8 mouse cellular contexts compared by ENCODE assay signal in the genomic region with DNA sequence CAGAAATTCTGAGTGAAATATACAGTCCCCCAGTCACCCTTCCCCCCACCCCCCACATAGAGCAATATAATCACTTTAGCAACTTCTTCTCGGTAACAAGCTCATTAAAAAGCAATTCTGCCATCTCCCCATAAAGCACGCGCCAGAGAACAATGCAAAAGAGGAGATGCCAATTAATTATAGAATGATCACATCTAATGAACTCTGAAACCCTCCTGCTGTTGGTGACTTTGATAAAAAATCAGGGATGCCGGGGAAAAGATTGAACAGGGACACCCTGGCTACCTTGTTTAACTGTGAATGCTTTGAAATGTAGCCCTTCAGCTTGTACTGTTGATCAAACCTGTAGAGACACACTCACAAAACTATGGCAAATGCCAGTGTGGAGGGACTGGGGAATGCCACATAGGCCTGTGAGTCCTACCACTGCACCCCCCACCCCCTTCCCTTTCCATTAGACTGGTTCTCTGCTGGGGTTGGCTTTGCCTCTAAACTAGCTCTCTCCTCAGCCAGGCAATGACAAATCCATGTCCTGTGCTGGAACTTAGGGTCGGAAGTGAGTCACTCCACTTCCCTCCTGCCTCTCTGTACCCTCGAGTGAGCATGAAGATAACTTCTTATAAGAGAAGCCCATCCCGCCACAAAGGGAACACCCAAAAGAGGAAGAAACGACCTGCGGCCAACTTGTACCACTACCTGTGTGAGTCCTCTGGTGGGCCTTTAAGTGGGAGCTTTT. TPM values are rescaled to one million over a fixed set of nuclear protein-coding genes. Genes with fewer than 3 reads are reported as not detected.
A peak's percentile ranks its signal among the peaks of the same experiment; 100 is the strongest.
DNase-seq lines count a peak whose midpoint lies in the region; ATAC-seq and TF ChIP-seq lines count a peak whose summit lies in the region.

No protein-coding gene starts in this region.

- no peak for TF ChIP-seq CTCF in small intestine, adult 2 months (IDR thresholded peaks at IDR 0.05; ENCODE audit: extremely low read depth, insufficient read length, insufficient replicate concordance, low read depth, low read length)

- no peak overlapping the region for H3K4me2 ChIP-seq in forebrain, embryonic 16.5 days (ENCODE audit: low read length)

- H3K4me3 ChIP-seq in forebrain, embryonic 16.5 days (replicated peaks; ENCODE audit: low read length), result no peak overlapping the region
- peak overlapping the region; percentile 4; the same call in 1 of the 2 replicates for H3K4me3 ChIP-seq in small intestine, adult 2 months (ENCODE audit: low read depth, low read length)
- H3K4me3 ChIP-seq in embryonic facial prominence, embryonic 10.5 days, result no peak overlapping the region

- TF ChIP-seq POLR2A in small intestine, adult 2 months (IDR thresholded peaks at IDR 0.05; ENCODE audit: low read depth, low read length), result no peak

- H3K27ac ChIP-seq in forebrain, embryonic 16.5 days (ENCODE audit: low read length), result no peak overlapping the region
- no peak overlapping the region for H3K27ac ChIP-seq in small intestine, adult 2 months (ENCODE audit: insufficient read depth, low read depth, low read length)
- H3K27ac ChIP-seq in embryonic facial prominence, embryonic 10.5 days (replicated peaks), result no peak overlapping the region

- H3K36me3 ChIP-seq in forebrain, embryonic 16.5 days (ENCODE audit: control insufficient read depth, insufficient read depth), result peaks cover 9% of the 10 kb centered on the region
- H3K36me3 ChIP-seq in small intestine, adult 2 months (ENCODE audit: control insufficient read depth, insufficient read depth, low read length), result peaks cover 13% of the 10 kb centered on the region
- H3K36me3 ChIP-seq in embryonic facial prominence, embryonic 10.5 days (replicated peaks), result peaks cover 35% of the 10 kb centered on the region

- no peaks in the 10 kb centered on the region for H3K9me3 ChIP-seq in forebrain, embryonic 16.5 days (ENCODE audit: control insufficient read depth, low read length)
- H3K9me3 ChIP-seq in embryonic facial prominence, embryonic 10.5 days, result no peaks in the 10 kb centered on the region

- peak; percentile 20; the same call in 1 of the 2 replicates for ATAC-seq in cerebellum, adult (ENCODE audit: insufficient number of reproducible peaks, low FRiP score, low TSS enrichment)
- 0 out of 2 replicates have a peak, but pooled peaks have one; percentile 29 for ATAC-seq in forebrain, embryonic 16.5 days

- no peak for DNase-seq in cerebellum, adult 11-12 months
- DNase-seq in 416B (ENCODE audit: low read depth), result peak; percentile 97
- peak; percentile 39 to 63 for DNase-seq in kidney, postnatal 36 days
- DNase-seq in ovary, postnatal 10 days (ENCODE audit: low spot score), result no peak
- no peak for DNase-seq in embryonic facial prominence, embryonic 10.5 days (ENCODE audit: low spot score)

- WGBS in forebrain, embryonic 16.5 days, result 59% methylated on average over 9 of the region's 9 CpGs
- 88% methylated on average over 9 of the region's 9 CpGs for WGBS in small intestine, adult 2 months
- WGBS in embryonic facial prominence, embryonic 10.5 days, result 90% methylated on average over 9 of the region's 9 CpGs

- no peak overlapping the region for H3K9ac ChIP-seq in forebrain, embryonic 16.5 days (replicated peaks; ENCODE audit: low read depth, low read length)

- no peaks in the 10 kb centered on the region for H3K27me3 ChIP-seq in forebrain, embryonic 16.5 days (replicated peaks; ENCODE audit: control insufficient read depth, insufficient read depth, low read length)
- no peaks in the 10 kb centered on the region for H3K27me3 ChIP-seq in small intestine, adult 2 months (ENCODE audit: control insufficient read depth, insufficient read depth, low read length)
- H3K27me3 ChIP-seq in embryonic facial prominence, embryonic 10.5 days (replicated peaks; ENCODE audit: low read depth, poor library complexity, severe bottlenecking), result no peaks in the 10 kb centered on the region

- H3K4me1 ChIP-seq in forebrain, embryonic 16.5 days (replicated peaks; ENCODE audit: control insufficient read depth, insufficient read depth, low read length), result peaks cover 25% of the 10 kb centered on the region
- peaks cover 9% of the 10 kb centered on the region for H3K4me1 ChIP-seq in small intestine, adult 2 months (ENCODE audit: control insufficient read depth, insufficient read depth, insufficient read length, low read length)
- H3K4me1 ChIP-seq in embryonic facial prominence, embryonic 10.5 days, result 0 out of 2 replicates have a peak, but pooled peaks cover 10% of the 10 kb centered on the region

RNA-seq across cellular contexts. Expression of a gene that starts 43.9 kb away (rescaled TPM):
- polyA plus RNA-seq in forebrain, embryonic 16.5 days (2015; fragmentation: Nextera tagmentation; extraction: Ambion mirVana), result 131 and 137 TPM in 2 replicates
- polyA plus RNA-seq in small intestine, adult 2 months (2012; rRNA removed), result 4.0 and 4.1 TPM in 2 replicates
- polyA plus RNA-seq in embryonic facial prominence, embryonic 10.5 days (2016; fragmentation: Nextera tagmentation; extraction: Ambion mirVana), result 14.8 and 15.2 TPM in 2 replicates

Comparison
In these comparisons a context has a peak if more than half of its experiments do, and no peak if none do; other contexts are left out.
1. DNase-seq: peak in 416B (single experiment) and kidney, postnatal 36 days (2 of 2); none in cerebellum, adult 11-12 months (single experiment), ovary, postnatal 10 days (single experiment) and embryonic facial prominence, embryonic 10.5 days (single experiment).